Mouse (Mus musculus) frontal cortex, adult 2 months (tissue): Measurements from ENCODE around the gene Gm5936. TPM values are rescaled to one million over a fixed set of nuclear protein-coding genes. Genes with fewer than 3 reads are reported as not detected.
"Not testable (repeated sequence)": the region's sequence is repeated elsewhere in the genome, so short reads cannot be mapped to it uniquely, and the experiment has no call there.

ENCODE experiments used
- DNase-seq, 2 experiments: peaks; one replicate each; pipeline ENCODE4 v3.0.0; 2022; ENCODE audit warnings: low spot score in 1 of 2; ENCODE audit errors: extremely low spot score in 1 of 2
- polyA plus RNA-seq: library from polyadenylated mRNA; depleted of rRNA; stranded (reverse); fragments of >200 nt; gene quantifications from 2 replicates; pipeline ENCODE4 v1.2.3, GENCODE M21; 2012; rRNA removed

The Gm5936 gene
- 0.10 and 0.11 TPM in 2 replicates for polyA plus RNA-seq

DNA sequence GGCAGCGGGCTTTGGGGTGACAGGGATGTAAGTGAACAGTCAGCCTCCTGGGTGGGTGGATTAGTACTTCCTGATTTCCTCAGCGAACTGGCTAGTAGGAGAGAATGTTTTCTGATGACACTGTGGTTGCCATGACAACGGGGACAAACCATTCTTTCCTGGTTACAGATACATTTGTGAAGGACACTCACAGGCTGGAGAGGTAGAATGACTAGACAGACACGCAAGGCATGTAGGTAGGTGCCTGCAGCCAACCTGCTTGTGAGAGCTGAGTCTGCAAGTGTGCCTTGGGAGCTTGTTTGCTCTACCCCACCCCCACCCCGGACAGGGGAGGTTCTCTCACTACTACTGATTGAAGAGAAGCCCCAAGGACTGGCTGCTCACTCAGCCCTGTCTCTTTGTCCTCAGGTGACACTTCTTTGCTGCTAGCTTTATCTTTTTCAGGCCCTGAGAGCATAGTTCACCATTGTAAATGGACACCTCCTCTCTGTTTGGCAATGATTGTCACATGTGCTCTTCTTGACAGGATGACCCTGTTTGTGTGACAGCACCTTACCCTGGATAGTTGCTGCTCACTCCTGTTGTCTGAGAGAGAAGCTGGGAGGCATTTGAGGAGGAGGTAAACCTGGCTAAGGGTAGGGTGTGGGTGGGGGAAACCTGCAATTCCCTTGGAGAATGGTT lies at the start of gene Gm5936:
TSS of gene Gm5936 (plus strand) at position 355 of the 681 bp plus-strand sequence.
- DNase-seq = peak; percentile 10 to 51

DNA sequence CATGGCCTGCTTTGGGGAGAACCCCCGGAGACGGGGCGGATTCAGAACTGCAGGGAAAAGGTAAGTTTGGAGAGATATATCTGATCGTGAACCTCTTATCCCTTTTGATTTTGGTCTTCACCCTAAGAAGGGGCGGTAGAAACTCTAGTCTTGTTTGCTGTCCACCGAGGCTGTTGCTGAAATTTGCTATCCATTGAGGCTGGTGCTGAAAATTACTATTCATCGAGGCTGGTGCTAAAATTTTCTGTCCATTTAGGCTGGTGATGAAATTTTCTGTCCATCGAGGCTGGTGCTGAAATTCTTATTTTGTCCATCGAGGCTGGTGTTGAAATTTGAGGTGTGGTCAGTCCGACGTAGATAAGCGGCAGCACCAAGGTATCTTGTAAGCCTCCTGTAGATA lies 19.1 kb downstream of the Gm5936 start:
- not testable (repeated sequence) for DNase-seq

DNA sequence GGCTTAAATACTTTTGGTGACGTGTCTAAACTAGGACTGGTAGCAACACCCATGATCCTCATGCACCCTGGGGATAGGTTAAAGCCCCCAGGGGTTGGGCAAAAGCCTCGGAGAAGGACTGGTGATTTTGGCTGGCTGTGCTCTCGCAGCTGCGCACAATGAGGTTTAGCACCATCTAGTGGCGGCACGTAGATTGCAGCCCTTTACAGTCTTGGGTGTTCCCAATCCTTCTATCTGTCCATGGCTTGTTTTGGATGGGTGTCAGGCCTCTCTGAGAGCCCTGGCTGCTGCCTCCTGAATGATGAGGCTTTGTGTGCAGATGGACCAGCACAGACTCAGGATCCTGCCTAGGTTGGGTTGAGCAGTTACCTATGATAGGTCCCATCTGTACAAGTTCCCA lies 43.1 kb downstream of the Gm5936 start:
- DNase-seq = peak; percentile 8 to 39

Other genes starting within 250 kb of the Gm5936 start
- gene Olfr1325, start 244.5 kb upstream of the Gm5936 start, polyA plus RNA-seq = not detected in 2 replicates
- 0.08 and 0.16 TPM in 2 replicates for gene Gm5640, start 191.6 kb upstream of the Gm5936 start, polyA plus RNA-seq
- not detected in 2 replicates for gene Gm6890, start 96.3 kb upstream of the Gm5936 start, polyA plus RNA-seq
- 1.3 and 1.6 TPM in 2 replicates for gene Gab3, start 248.3 kb downstream of the Gm5936 start, polyA plus RNA-seq